Mouse (Mus musculus): ENCODE measurements around the gene Olfr430. TPM values are rescaled to one million over a fixed set of nuclear protein-coding genes. Genes with fewer than 3 reads are reported as not detected.

Gene Olfr430
- polyA plus RNA-seq, 2 experiments, result not detected

GRCm38 (mm10) chr1:174103735-174104134 is 37.3 kb downstream of the Olfr430 start:
- ATAC-seq (ENCODE audit: low FRiP score, low read depth) (no peak), DNase-seq (ENCODE audit: low spot score) (peak; percentile 9)
- H3K9ac ChIP-seq (ENCODE audit: low read depth, low read length, severe bottlenecking), result no peak overlapping the region
- WGBS, result 64% methylated on average over 2 of the region's 2 CpGs
- H3K4me1 ChIP-seq (ENCODE audit: control insufficient read depth, insufficient read depth, low read length), result no peaks in the 10 kb centered on the region
- H3K9me3 ChIP-seq (ENCODE audit: control insufficient read depth, low read length), result no peaks in the 10 kb centered on the region
- TF ChIP-seq POLR2A (IDR thresholded peaks at IDR 0.05; ENCODE audit: borderline replicate concordance, extremely low read depth, insufficient read depth, insufficient read length), result no peak
- H3K4me3 ChIP-seq (replicated peaks; ENCODE audit: low read length), result no peak overlapping the region
- no peaks in the 10 kb centered on the region for H3K36me3 ChIP-seq (ENCODE audit: control insufficient read depth, insufficient read depth, low read length)
- H3K27ac ChIP-seq (replicated peaks; ENCODE audit: low read depth, low read length), result no peak overlapping the region
- no peaks in the 10 kb centered on the region for H3K27me3 ChIP-seq (ENCODE audit: control insufficient read depth, insufficient read depth, low read length)
- H3K4me2 ChIP-seq (replicated peaks; ENCODE audit: low read depth, low read length, severe bottlenecking), result no peak overlapping the region

DNA sequence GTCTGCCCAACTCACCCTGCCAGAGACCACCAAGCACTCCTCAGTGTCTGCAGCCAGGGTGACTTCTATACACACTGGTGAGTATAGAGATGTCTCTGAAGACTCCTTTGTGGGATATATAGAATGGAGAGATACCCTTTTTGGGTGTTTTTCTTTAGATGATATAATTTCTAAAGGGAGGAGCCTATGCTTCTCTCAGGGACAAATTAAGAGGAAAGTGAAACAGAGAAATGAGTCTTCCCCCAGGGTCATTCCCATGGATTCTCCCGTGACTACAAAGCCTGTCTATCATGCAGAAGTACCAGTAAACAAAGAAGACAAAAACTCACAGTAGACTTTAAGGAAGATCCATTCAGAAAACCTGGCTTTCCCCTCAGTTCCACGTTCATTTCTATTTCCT is 54.7 kb downstream of the Olfr430 start, which contains the start of gene Olfr231:
TSS of gene Olfr231 (minus strand) at position 101 of the 400 bp plus-strand sequence.
- H3K4me3 ChIP-seq (replicated peaks; ENCODE audit: low read length), result no peak within 1 kb of the TSS
- WGBS, result 59% methylated on average over 2 of the region's 2 CpGs
- H3K36me3 ChIP-seq (ENCODE audit: control insufficient read depth, insufficient read depth, low read length), result no peaks in the 10 kb centered on the region
- no peak within 1 kb of the TSS for H3K27ac ChIP-seq (replicated peaks; ENCODE audit: low read depth, low read length)
- H3K4me2 ChIP-seq (replicated peaks; ENCODE audit: low read depth, low read length, severe bottlenecking), result no peak within 1 kb of the TSS
- H3K4me1 ChIP-seq (ENCODE audit: control insufficient read depth, insufficient read depth, low read length), result no peaks in the 10 kb centered on the region
- DNase-seq (ENCODE audit: low spot score) (no peak), ATAC-seq (ENCODE audit: low FRiP score, low read depth) (no peak)
- no peaks in the 10 kb centered on the region for H3K9me3 ChIP-seq (ENCODE audit: control insufficient read depth, low read length)
- H3K27me3 ChIP-seq (ENCODE audit: control insufficient read depth, insufficient read depth, low read length), result no peaks in the 10 kb centered on the region
- TF ChIP-seq POLR2A (IDR thresholded peaks at IDR 0.05; ENCODE audit: borderline replicate concordance, extremely low read depth, insufficient read depth, insufficient read length), result no peak
- H3K9ac ChIP-seq (ENCODE audit: low read depth, low read length, severe bottlenecking), result no peak within 1 kb of the TSS

Other genes starting within 250 kb of the Olfr430 start
- gene Ifi211, start 153.6 kb upstream of the Olfr430 start, polyA plus RNA-seq (2012; rRNA removed), result 0.38 and 0.41 TPM in 2 replicates
- 0.77 and 1.1 TPM in 2 replicates for gene Ifi211, start 153.6 kb upstream of the Olfr430 start, polyA plus RNA-seq (2014; fragmentation: Nextera tagmentation; extraction: Ambion mirVana)
- gene Mndal, start 124.1 kb upstream of the Olfr430 start, polyA plus RNA-seq (2012; rRNA removed), result 0.82 and 1.4 TPM in 2 replicates
- gene Mndal, start 124.1 kb upstream of the Olfr430 start, polyA plus RNA-seq (2014; fragmentation: Nextera tagmentation; extraction: Ambion mirVana), result 1.9 and 2.1 TPM in 2 replicates
- 0.45 and 0.92 TPM in 2 replicates for gene Ifi203, start 123.9 kb upstream of the Olfr430 start, polyA plus RNA-seq (2012; rRNA removed)
- 0.84 and 1.3 TPM in 2 replicates for gene Ifi203, start 123.9 kb upstream of the Olfr430 start, polyA plus RNA-seq (2014; fragmentation: Nextera tagmentation; extraction: Ambion mirVana)
- gene Ifi202b, start 83.9 kb upstream of the Olfr430 start, polyA plus RNA-seq (2012; rRNA removed), result 0.50 and 1.0 TPM in 2 replicates
- gene Ifi202b, start 83.9 kb upstream of the Olfr430 start, polyA plus RNA-seq (2014; fragmentation: Nextera tagmentation; extraction: Ambion mirVana), result 1.9 and 4.3 TPM in 2 replicates
- gene Ifi205, start 34.8 kb upstream of the Olfr430 start, polyA plus RNA-seq (2012; rRNA removed), result 0.08 TPM in 1 of 2 replicates, not detected in the other
- 0.12 and 0.26 TPM in 2 replicates for gene Ifi205, start 34.8 kb upstream of the Olfr430 start, polyA plus RNA-seq (2014; fragmentation: Nextera tagmentation; extraction: Ambion mirVana)
- gene Olfr433, start 25.9 kb upstream of the Olfr430 start, polyA plus RNA-seq (2012; rRNA removed), result 0.05 TPM in 1 of 2 replicates, not detected in the other
- gene Olfr433, start 25.9 kb upstream of the Olfr430 start, polyA plus RNA-seq (2014; fragmentation: Nextera tagmentation; extraction: Ambion mirVana), result 0.07 TPM in 1 of 2 replicates, not detected in the other
- not detected in 2 replicates for gene Olfr432, start 17.4 kb upstream of the Olfr430 start, polyA plus RNA-seq (2012; rRNA removed)
- not detected in 2 replicates for gene Olfr432, start 17.4 kb upstream of the Olfr430 start, polyA plus RNA-seq (2014; fragmentation: Nextera tagmentation; extraction: Ambion mirVana)
- gene Olfr429, start 17.7 kb downstream of the Olfr430 start, polyA plus RNA-seq (2012; rRNA removed), result not detected in 2 replicates
- not detected in 2 replicates for gene Olfr429, start 17.7 kb downstream of the Olfr430 start, polyA plus RNA-seq (2014; fragmentation: Nextera tagmentation; extraction: Ambion mirVana)
- not detected in 2 replicates for gene Olfr427, start 30.3 kb downstream of the Olfr430 start, polyA plus RNA-seq (2012; rRNA removed)
- gene Olfr427, start 30.3 kb downstream of the Olfr430 start, polyA plus RNA-seq (2014; fragmentation: Nextera tagmentation; extraction: Ambion mirVana), result not detected in 2 replicates
- not detected in 2 replicates for gene Olfr231, start 54.6 kb downstream of the Olfr430 start, polyA plus RNA-seq (2012; rRNA removed)
- gene Olfr231, start 54.6 kb downstream of the Olfr430 start, polyA plus RNA-seq (2014; fragmentation: Nextera tagmentation; extraction: Ambion mirVana), result not detected in 2 replicates
- not detected in 2 replicates for gene Olfr424, start 64.9 kb downstream of the Olfr430 start, polyA plus RNA-seq (2012; rRNA removed)
- not detected in 2 replicates for gene Olfr424, start 64.9 kb downstream of the Olfr430 start, polyA plus RNA-seq (2014; fragmentation: Nextera tagmentation; extraction: Ambion mirVana)
- gene Olfr420, start 89.0 kb downstream of the Olfr430 start, polyA plus RNA-seq (2012; rRNA removed), result not detected in 2 replicates
- not detected in 2 replicates for gene Olfr420, start 89.0 kb downstream of the Olfr430 start, polyA plus RNA-seq (2014; fragmentation: Nextera tagmentation; extraction: Ambion mirVana)
- gene Spta1, start 106.2 kb downstream of the Olfr430 start, polyA plus RNA-seq (2012; rRNA removed), result 0.09 and 0.19 TPM in 2 replicates
- gene Spta1, start 106.2 kb downstream of the Olfr430 start, polyA plus RNA-seq (2014; fragmentation: Nextera tagmentation; extraction: Ambion mirVana), result 0.19 and 0.34 TPM in 2 replicates
- not detected in 2 replicates for gene Olfr419, start 185.5 kb downstream of the Olfr430 start, polyA plus RNA-seq (2012; rRNA removed)
- gene Olfr419, start 185.5 kb downstream of the Olfr430 start, polyA plus RNA-seq (2014; fragmentation: Nextera tagmentation; extraction: Ambion mirVana), result not detected in 2 replicates

Measured in limb, embryonic 14.5 days (tissue).